8 mouse cellular contexts compared by ENCODE assay signal in genomic region chr13:63901303-63901713, GRCm38 (mm10).
DNase-seq lines count a peak whose midpoint lies in the region; ATAC-seq and TF ChIP-seq lines count a peak whose summit lies in the region.

No protein-coding gene starts in this region.

- peak overlapping the region; percentile 47 for H3K9ac ChIP-seq in embryonic facial prominence, embryonic 14.5 days (ENCODE audit: low read depth, low read length)
- peak overlapping the region; percentile 35 for H3K9ac ChIP-seq in heart, adult 2 months (ENCODE audit: low read depth, low read length)
- peak overlapping the region; percentile 53 for H3K9ac ChIP-seq in kidney, embryonic 16.5 days (replicated peaks; ENCODE audit: low read length)

- intact Hi-C loops in heart, adult 2 months (cut with DNase I), result loop anchor here (1.0 to 5.0 kb wide), 5 partner anchors 41 to 339 kb away; no protein-coding TSS in a partner anchor

- H3K4me3 ChIP-seq in embryonic facial prominence, embryonic 14.5 days (ENCODE audit: low read depth, low read length), result peak overlapping the region; percentile 24
- H3K4me3 ChIP-seq in heart, adult 2 months, result peak overlapping the region; percentile 42
- peak overlapping the region; percentile 30 for H3K4me3 ChIP-seq in kidney, embryonic 16.5 days (ENCODE audit: low read length)

- H3K36me3 ChIP-seq in embryonic facial prominence, embryonic 14.5 days (ENCODE audit: control insufficient read depth, insufficient read depth, low read length), result 0 out of 2 replicates have a peak, but pooled peaks cover 12% of the 10 kb centered on the region
- no peaks in the 10 kb centered on the region for H3K36me3 ChIP-seq in heart, adult 2 months (ENCODE audit: control insufficient read depth, insufficient read depth, low read length)
- no peaks in the 10 kb centered on the region; the same call in 1 of the 2 replicates for H3K36me3 ChIP-seq in kidney, embryonic 16.5 days (ENCODE audit: insufficient read depth, low read length)

- H3K27ac ChIP-seq in embryonic facial prominence, embryonic 14.5 days (replicated peaks; ENCODE audit: low read depth, low read length), result peak overlapping the region; percentile 79
- H3K27ac ChIP-seq in heart, adult 2 months, result peak overlapping the region; percentile 70
- H3K27ac ChIP-seq in kidney, embryonic 16.5 days (ENCODE audit: low read length), result peak overlapping the region; percentile 7; the same call in 1 of the 2 replicates

- no peaks in the 10 kb centered on the region for H3K9me3 ChIP-seq in embryonic facial prominence, embryonic 14.5 days (ENCODE audit: control insufficient read depth, low read length)
- no peaks in the 10 kb centered on the region for H3K9me3 ChIP-seq in kidney, embryonic 16.5 days (ENCODE audit: low read length)

- TF ChIP-seq EP300 in heart, adult 2 months (IDR thresholded peaks at IDR 0.05; ENCODE audit: insufficient read depth, low read depth, low read length), result no peak

- ATAC-seq in embryonic facial prominence, embryonic 14.5 days (ENCODE audit: low read depth), result peak; percentile 66
- peak; percentile 80 for ATAC-seq in kidney, embryonic 16.5 days (ENCODE audit: low FRiP score, low TSS enrichment)
- peak; percentile 35; the same call in 1 of the 2 replicates for ATAC-seq in monocyte, adult 5-6 weeks (replicated peaks; ENCODE audit: insufficient number of reproducible peaks, low FRiP score, low TSS enrichment, poor library complexity, severe bottlenecking)

- DNase-seq in thymus, postnatal 14 days, result peak; percentile 21
- no peak for DNase-seq in thymus, adult 18-20 months
- peak; percentile 91 for DNase-seq in embryonic facial prominence, embryonic 14.5 days (ENCODE audit: low spot score)
- DNase-seq in heart, adult 2 months, result peak; percentile 68 to 70
- DNase-seq in liver, result peak; percentile 49
- peak; percentile 33 for DNase-seq in telencephalon, adult 2 months (ENCODE audit: low read depth, low spot score)

- no peak for TF ChIP-seq POLR2A in heart, adult 2 months (IDR thresholded peaks at IDR 0.05; ENCODE audit: insufficient read depth, low read depth, low read length)

- peak; percentile 62 for TF ChIP-seq CTCF in heart, adult 2 months (IDR thresholded peaks at IDR 0.05)

- peak overlapping the region; percentile 66 for H3K4me2 ChIP-seq in embryonic facial prominence, embryonic 14.5 days (ENCODE audit: low read depth, low read length)
- H3K4me2 ChIP-seq in kidney, embryonic 16.5 days (replicated peaks; ENCODE audit: low read depth, low read length), result peak overlapping the region; percentile 60

- 3% methylated on average over 17 of the region's 17 CpGs for WGBS in embryonic facial prominence, embryonic 14.5 days
- 3% methylated on average over 17 of the region's 17 CpGs for WGBS in heart, adult 2 months
- WGBS in kidney, embryonic 16.5 days, result 2% methylated on average over 17 of the region's 17 CpGs

- no peaks in the 10 kb centered on the region for H3K79me2 ChIP-seq in heart, adult 2 months (replicated peaks; ENCODE audit: control insufficient read depth, insufficient read depth, low read length)

- H3K4me1 ChIP-seq in embryonic facial prominence, embryonic 14.5 days (ENCODE audit: control insufficient read depth, insufficient read depth, low read length), result peaks cover 24% of the 10 kb centered on the region
- 0 out of 2 replicates have a peak, but pooled peaks cover 3% of the 10 kb centered on the region for H3K4me1 ChIP-seq in heart, adult 2 months (ENCODE audit: control insufficient read depth, insufficient read depth, low read length)
- peaks cover 17% of the 10 kb centered on the region for H3K4me1 ChIP-seq in kidney, embryonic 16.5 days (ENCODE audit: insufficient read depth, low read length)

- H3K27me3 ChIP-seq in embryonic facial prominence, embryonic 14.5 days (replicated peaks; ENCODE audit: control insufficient read depth, insufficient read depth, low read length), result no peaks in the 10 kb centered on the region; the same call in 1 of the 2 replicates
- H3K27me3 ChIP-seq in heart, adult 2 months (ENCODE audit: control insufficient read depth, insufficient read depth, low read length), result no peaks in the 10 kb centered on the region
- H3K27me3 ChIP-seq in kidney, embryonic 16.5 days (ENCODE audit: insufficient read depth, low read length), result no peaks in the 10 kb centered on the region

Comparison
In these comparisons a context has a peak if more than half of its experiments do, and no peak if none do; other contexts are left out.
1. DNase-seq: peak in thymus, postnatal 14 days (single experiment), embryonic facial prominence, embryonic 14.5 days (single experiment), heart, adult 2 months (2 of 2), liver (single experiment) and telencephalon, adult 2 months (single experiment); none in thymus, adult 18-20 months (0 of 2).
2. H3K27ac ChIP-seq: peak in every context shown above with its lines; median percentile 79 in embryonic facial prominence, embryonic 14.5 days; 70 in heart, adult 2 months; 7 in kidney, embryonic 16.5 days.
3. Peak in every context shown above with its lines, with median percentiles within 50 percentile points of each other: ATAC-seq, H3K4me3 ChIP-seq and H3K9ac ChIP-seq.